Mouse (Mus musculus): Measurements from ENCODE around the gene Tmc2.

Gene Tmc2

DNA sequence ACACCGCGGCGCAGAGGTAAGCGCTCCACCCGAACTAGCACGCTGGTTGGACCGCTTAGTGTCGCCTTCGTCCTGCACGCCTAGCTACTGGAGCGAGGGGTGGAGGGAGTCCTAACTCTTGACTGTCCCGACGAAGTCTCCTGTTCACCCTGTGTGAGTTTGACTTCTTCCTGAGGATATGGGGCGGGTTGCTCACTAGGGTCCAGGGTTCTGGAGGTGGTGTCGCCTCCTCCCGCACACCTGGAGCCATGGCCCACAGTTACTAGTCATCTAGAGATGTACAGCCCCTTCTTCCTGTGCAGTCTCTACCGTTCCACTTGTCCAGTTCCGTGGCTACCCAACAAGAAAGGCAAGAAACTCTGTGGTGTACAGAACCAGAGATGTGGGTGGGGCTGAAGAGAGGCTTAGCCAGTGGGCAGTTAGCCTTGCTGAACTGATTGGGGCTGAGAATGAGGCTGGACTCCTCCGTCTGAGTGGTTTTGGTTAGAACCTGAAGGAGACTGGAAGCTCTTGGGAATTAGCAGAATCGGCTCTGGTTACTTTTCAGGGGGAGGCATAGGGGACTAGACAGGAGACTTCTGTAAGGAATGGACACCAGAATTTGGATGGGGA is 101.2 kb downstream of the Tmc2 start:
- CTCF ChIA-PET = no interaction called here

DNA sequence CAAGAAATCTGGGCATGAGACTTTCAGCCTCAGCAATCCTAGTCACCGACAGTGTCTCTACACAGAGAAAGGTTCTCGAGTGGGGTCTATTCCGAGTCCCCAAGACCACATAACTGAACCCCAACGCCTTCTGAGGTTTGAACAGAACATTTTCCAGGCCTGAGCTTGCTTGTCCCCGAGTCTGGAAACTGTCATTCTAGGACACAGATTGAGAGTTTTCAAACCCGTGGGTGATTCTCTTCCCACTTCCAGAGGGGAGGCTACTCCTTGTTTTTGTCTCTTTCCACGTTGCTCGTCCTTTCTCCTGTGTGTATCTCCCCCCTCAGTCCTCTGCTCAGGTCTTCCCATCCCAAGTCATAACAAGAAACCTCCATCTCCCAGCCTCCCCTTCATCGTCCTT is 102.6 kb downstream of the Tmc2 start:
- CTCF ChIA-PET = no interaction called here

DNA sequence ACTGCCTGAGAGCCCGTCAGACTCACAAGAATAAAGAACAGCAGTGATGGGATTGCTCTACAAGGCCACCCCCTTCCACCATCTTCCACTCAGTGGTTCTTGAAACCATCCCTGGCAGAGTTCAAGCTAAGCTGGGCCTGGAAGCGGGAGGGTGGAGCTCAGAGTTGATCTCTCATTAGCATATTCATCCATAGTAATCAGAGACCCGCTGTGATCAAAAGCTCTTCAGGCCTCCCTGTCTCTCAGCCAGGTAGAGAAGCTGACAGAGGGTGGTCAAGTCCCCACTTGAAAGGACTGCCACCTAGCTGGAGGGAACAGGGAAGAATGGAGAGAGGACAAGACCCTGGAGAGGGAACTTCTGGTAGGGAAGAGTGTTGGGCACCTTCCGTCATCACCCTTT is 108.0 kb downstream of the Tmc2 start:
- CTCF ChIA-PET = no interaction called here

All from spleen, embryonic (tissue).